Mouse (Mus musculus): Measurements from ENCODE around the gene Pomt2. TPM values are rescaled to one million over a fixed set of nuclear protein-coding genes. Genes with fewer than 3 reads are reported as not detected.

Gene Pomt2
- 6.8 TPM for polyA plus RNA-seq (2014; fragmentation: Illumina TruSeq; extraction: RNeasy Lipid Tissue Mini Kit (QIAGEN cat#74804); ENCODE audit: low read depth, low replicate concordance)

DNA sequence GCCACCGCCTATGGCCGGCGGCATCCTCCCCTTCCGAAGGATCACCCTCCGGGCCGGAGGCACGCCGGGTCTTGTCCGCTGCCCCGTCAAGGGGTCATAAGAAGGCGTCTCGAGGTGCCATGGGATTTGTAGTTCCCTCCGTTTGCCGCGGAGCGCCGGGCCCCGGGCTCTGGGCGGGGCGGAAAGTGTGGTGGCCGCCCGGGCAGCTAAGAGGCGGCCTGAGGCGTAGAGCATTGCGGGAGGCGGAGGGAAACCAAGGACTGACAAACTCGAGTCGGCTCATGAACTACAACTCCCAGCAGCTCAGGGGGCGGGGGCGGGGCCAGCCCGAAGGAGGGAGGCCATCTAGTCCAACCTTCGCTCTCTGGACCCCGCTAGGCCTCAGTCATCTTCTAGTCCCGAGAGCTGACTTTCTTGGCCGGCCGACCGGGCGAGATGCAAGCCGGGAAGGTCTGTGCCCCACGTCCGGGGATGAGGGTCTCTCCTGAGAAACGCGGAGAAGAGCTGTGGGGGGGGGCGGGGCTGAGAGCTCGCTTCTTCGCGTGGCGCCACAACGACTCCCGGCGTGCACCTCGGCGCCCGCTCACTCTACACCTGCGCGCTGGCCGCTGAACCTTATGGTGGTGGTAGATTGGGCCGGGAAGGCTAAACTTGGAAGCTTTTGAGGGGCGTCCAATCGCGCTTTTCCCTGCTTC is at the start of gene Pomt2:
Gene Pomt2 (minus strand): TSS at position 574 of the 695 bp plus-strand sequence.

DNA sequence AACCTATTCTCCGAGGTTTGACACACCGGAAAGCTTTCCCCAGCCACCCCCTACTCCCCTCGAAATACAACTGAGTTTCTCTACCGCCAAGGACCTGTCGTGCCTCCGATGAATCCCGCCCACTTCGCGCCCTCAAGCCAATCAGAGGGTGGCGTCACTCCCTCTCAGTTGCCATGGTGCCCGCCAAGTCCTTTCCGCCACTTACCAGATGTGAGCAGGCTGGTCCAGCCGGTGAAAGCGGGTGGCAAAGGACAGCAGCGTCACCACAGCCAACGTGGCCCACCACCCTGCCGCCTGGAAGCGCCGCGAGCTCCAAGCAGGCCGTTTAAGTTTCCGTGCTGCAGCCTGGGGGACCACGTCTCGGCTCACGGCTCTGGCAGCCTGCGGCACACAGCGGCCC is 802 bp downstream of the Pomt2 start, which contains the start of gene Gstz1:
Gene Gstz1 (plus strand): TSS at position 200 of the 400 bp plus-strand sequence.

DNA sequence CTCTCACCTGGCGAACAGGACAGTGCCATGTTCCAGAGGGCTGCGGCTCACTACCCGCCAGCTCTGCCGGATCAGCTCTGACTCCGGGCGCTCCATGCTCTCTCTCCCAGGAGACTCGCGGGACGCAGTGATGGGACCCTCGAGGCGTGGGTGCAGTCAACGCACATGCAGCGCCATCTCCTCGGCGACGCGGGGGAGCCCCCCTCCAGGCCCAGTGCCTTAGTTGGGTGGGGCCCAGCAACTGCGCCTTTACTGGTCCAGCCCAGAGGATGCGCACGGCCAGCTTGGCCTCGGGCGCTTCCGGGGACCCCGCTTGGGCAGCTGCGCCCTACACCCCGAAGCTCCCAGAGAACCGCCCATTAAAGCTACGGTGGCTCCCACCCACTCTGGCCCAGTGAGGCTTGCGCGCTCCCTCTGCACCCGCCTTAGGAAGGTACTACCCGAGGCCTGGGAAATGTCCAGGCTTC is 45.6 kb downstream of the Pomt2 start, which contains the start of gene Ngb:
Gene Ngb (minus strand): TSS at position 375 of the 467 bp plus-strand sequence.

Other genes starting within 250 kb of the Pomt2 start
- gene Cipc, start 200.9 kb downstream of the Pomt2 start, polyA plus RNA-seq (2014; fragmentation: Illumina TruSeq; extraction: RNeasy Lipid Tissue Mini Kit (QIAGEN cat#74804); ENCODE audit: low read depth, low replicate concordance) = 17.1 TPM
- not detected for gene Zdhhc22, start 157.5 kb downstream of the Pomt2 start, polyA plus RNA-seq (2014; fragmentation: Illumina TruSeq; extraction: RNeasy Lipid Tissue Mini Kit (QIAGEN cat#74804); ENCODE audit: low read depth, low replicate concordance)
- not detected for gene Tmem63c, start 126.6 kb downstream of the Pomt2 start, polyA plus RNA-seq (2014; fragmentation: Illumina TruSeq; extraction: RNeasy Lipid Tissue Mini Kit (QIAGEN cat#74804); ENCODE audit: low read depth, low replicate concordance)
- gene Ngb, start 45.4 kb downstream of the Pomt2 start, polyA plus RNA-seq (2014; fragmentation: Illumina TruSeq; extraction: RNeasy Lipid Tissue Mini Kit (QIAGEN cat#74804); ENCODE audit: low read depth, low replicate concordance) = not detected
- gene Gstz1, start 803 bp downstream of the Pomt2 start, polyA plus RNA-seq (2014; fragmentation: Illumina TruSeq; extraction: RNeasy Lipid Tissue Mini Kit (QIAGEN cat#74804); ENCODE audit: low read depth, low replicate concordance) = 949 TPM
- gene Samd15, start 51.8 kb upstream of the Pomt2 start, polyA plus RNA-seq (2014; fragmentation: Illumina TruSeq; extraction: RNeasy Lipid Tissue Mini Kit (QIAGEN cat#74804); ENCODE audit: low read depth, low replicate concordance) = not detected
- 1.8 TPM for gene Tmed8, start 52.5 kb upstream of the Pomt2 start, polyA plus RNA-seq (2014; fragmentation: Illumina TruSeq; extraction: RNeasy Lipid Tissue Mini Kit (QIAGEN cat#74804); ENCODE audit: low read depth, low replicate concordance)
- gene Noxred1, start 90.8 kb upstream of the Pomt2 start, polyA plus RNA-seq (2014; fragmentation: Illumina TruSeq; extraction: RNeasy Lipid Tissue Mini Kit (QIAGEN cat#74804); ENCODE audit: low read depth, low replicate concordance) = not detected
- 7.5 TPM for gene Vipas39, start 118.3 kb upstream of the Pomt2 start, polyA plus RNA-seq (2014; fragmentation: Illumina TruSeq; extraction: RNeasy Lipid Tissue Mini Kit (QIAGEN cat#74804); ENCODE audit: low read depth, low replicate concordance)
- 113 TPM for gene Ahsa1, start 118.5 kb upstream of the Pomt2 start, polyA plus RNA-seq (2014; fragmentation: Illumina TruSeq; extraction: RNeasy Lipid Tissue Mini Kit (QIAGEN cat#74804); ENCODE audit: low read depth, low replicate concordance)
- gene Ism2, start 151.7 kb upstream of the Pomt2 start, polyA plus RNA-seq (2014; fragmentation: Illumina TruSeq; extraction: RNeasy Lipid Tissue Mini Kit (QIAGEN cat#74804); ENCODE audit: low read depth, low replicate concordance) = not detected
- gene Sptlc2, start 240.4 kb upstream of the Pomt2 start, polyA plus RNA-seq (2014; fragmentation: Illumina TruSeq; extraction: RNeasy Lipid Tissue Mini Kit (QIAGEN cat#74804); ENCODE audit: low read depth, low replicate concordance) = 31.9 TPM

All from liver, adult 10 weeks (tissue).